Mouse (Mus musculus) midbrain, embryonic 10.5 days (tissue): ENCODE measurements around the gene Amy2a1. TPM values are rescaled to one million over a fixed set of nuclear protein-coding genes. Genes with fewer than 3 reads are reported as not detected.
"Not testable (repeated sequence)": the region's sequence is repeated elsewhere in the genome, so short reads cannot be mapped to it uniquely, and the experiment has no call there.

Experiments used
- DNase-seq: peaks from one replicate; pipeline ENCODE4 v3.0.0-alpha.2; 2017; ENCODE audit warnings: low spot score
- H3K27ac ChIP-seq: fragments of 300-500 bp; sonication (generic); replicated peaks from 2 replicates; pipeline ENCODE4 v1.5.1; 2016; ENCODE audit warnings: mild to moderate bottlenecking
- H3K27me3 ChIP-seq: fragments of 300-500 bp; sonication (generic); 2 replicates; pipeline ENCODE4 v1.6.1; 2016; ENCODE audit warnings: low read depth, mild to moderate bottlenecking; ENCODE audit not compliant: poor library complexity, severe bottlenecking
- H3K36me3 ChIP-seq: fragments of 300-500 bp; sonication (generic); 2 replicates; pipeline ENCODE4 v1.6.1; 2016; ENCODE audit warnings: mild to moderate bottlenecking, moderate library complexity
- H3K4me1 ChIP-seq: fragments of 300-500 bp; sonication (generic); 2 replicates; pipeline ENCODE4 v1.6.1; 2016
- H3K4me3 ChIP-seq: fragments of 300-500 bp; sonication (generic); 2 replicates; pipeline ENCODE4 v1.5.1; 2016; ENCODE audit warnings: mild to moderate bottlenecking, moderate library complexity
- H3K9me3 ChIP-seq: fragments of 300-500 bp; sonication (generic); replicated peaks from 2 replicates; pipeline ENCODE4 v1.6.1; 2016; ENCODE audit warnings: mild to moderate bottlenecking
- WGBS: fragments of 180-500 bp; shearing (Covaris S2); methylation state at CpG from one replicate; pipeline ENCODE4 v1.1.7; 2016; 5-methylcytosine and 5-hydroxymethylcytosine counted together
- polyA plus RNA-seq: library from polyadenylated mRNA; unstranded; fragments of >200 nt; fragmentation: Nextera tagmentation; extraction: Ambion mirVana; gene quantifications from 2 replicates; pipeline ENCODE4 v1.2.1, GENCODE M21; 2016

Amy2a1 gene
- polyA plus RNA-seq: not detected in 2 replicates

DNA sequence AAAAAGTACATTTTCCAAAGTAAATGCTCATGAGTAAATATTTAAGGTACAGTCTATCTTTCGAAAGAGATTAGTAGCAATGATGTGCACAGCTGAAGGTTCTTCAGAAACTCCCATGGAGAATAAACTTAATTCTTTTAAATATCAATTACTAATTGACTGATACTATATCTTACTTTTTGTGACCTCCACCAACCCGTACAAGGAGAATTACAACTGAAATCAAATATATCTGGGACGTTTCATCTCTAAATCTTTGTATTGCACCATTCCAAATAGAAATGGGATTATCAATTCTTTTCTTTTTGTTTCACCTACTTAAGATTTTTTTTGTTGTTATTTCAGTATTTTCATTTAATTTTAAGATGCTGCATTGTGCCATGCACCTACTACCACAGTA is at the start of gene Amy2a1:
Gene Amy2a1, minus strand, starts transcription at position 101 of the 400 bp plus-strand sequence.
- H3K27me3 ChIP-seq, H3K4me1 ChIP-seq, H3K9me3 ChIP-seq, H3K4me3 ChIP-seq, H3K27ac ChIP-seq, DNase-seq, H3K36me3 ChIP-seq: not testable (repeated sequence)
- 84% methylated on average over 3 of the region's 3 CpGs for WGBS

DNA sequence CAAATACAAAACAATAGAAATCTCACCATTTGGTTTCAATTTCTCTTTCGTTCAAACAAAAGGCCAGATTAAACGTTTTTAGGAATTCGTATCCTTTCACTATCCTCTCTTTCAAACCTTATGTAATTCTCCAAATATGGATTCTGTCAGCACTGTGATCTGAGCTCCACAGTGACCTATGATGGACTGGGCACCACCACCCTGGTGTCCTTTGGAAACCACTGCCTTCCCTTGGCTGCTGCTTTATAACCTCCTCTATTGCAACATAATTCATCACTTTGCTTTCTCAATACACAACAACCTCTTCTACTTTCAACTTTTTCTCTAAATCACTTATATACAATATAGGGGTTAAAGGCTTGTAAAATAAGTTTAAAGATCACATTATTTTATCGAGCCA is 42.4 kb upstream of the Amy2a1 start:
- Histone ChIP-seq H3K4me1 (no peaks in the 10 kb centered on the region), H3K9me3 (no peaks in the 10 kb centered on the region), H3K36me3 (no peaks in the 10 kb centered on the region), H3K27ac (no peak overlapping the region), H3K4me3 (no peak overlapping the region), H3K27me3 (no peaks in the 10 kb centered on the region)
- no peak for DNase-seq
- 86% methylated on average over 4 of the region's 4 CpGs for WGBS

- 87% methylated on average over 2 of the region's 2 CpGs for WGBS
- Histone ChIP-seq H3K27me3 (no peaks in the 10 kb centered on the region), H3K27ac (no peak overlapping the region), H3K9me3 (no peaks in the 10 kb centered on the region), H3K4me1 (no peaks in the 10 kb centered on the region), H3K36me3 (no peaks in the 10 kb centered on the region), H3K4me3 (no peak overlapping the region)
- no peak for DNase-seq
These were observed 41.9 kb upstream of the Amy2a1 start for GRCm38 (mm10) chr3:113574138-113574537.

- Histone ChIP-seq H3K9me3 (peaks cover 6% of the 10 kb centered on the region; the same call in 1 of the 2 replicates), H3K27me3 (no peaks in the 10 kb centered on the region), H3K27ac (no peak overlapping the region), H3K36me3 (no peaks in the 10 kb centered on the region), H3K4me1 (no peaks in the 10 kb centered on the region), H3K4me3 (no peak overlapping the region)
- WGBS: 88% methylated on average over 3 of the region's 3 CpGs
- no peak for DNase-seq
These were observed 39.9 kb upstream of the Amy2a1 start for GRCm38 (mm10) chr3:113572158-113572557.

DNA sequence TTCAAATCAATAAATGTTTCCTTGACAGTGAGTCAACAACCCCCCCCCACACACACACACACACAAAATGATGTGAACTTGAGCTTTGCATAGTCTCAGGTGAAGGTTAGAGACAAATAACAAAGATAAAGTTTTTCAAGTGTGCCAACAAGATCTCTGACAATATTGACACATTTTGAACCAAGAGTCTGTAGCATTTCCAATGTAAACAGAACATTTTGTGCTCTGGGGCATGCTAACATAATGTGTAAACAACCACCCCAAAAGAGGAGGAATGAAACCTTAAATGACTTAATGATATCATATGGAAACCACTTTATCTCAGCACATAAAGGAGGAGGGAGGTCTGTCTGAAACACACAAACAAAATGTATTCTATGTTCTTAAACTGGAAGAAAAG is 7.5 kb upstream of the Amy2a1 start:
- no peaks in the 10 kb centered on the region for H3K4me1 ChIP-seq
- DNase-seq: no peak

More for the DNA sequence above, 7.5 kb upstream of the Amy2a1 start:
- Histone ChIP-seq H3K27ac (no peak overlapping the region), H3K27me3 (no peaks in the 10 kb centered on the region), H3K9me3 (no peaks in the 10 kb centered on the region), H3K4me3 (no peak overlapping the region), H3K36me3 (no peaks in the 10 kb centered on the region)

Other genes with a start within 250 kb of the Amy2a1 start
- gene Amy2a4, start 241.0 kb downstream of the Amy2a1 start, polyA plus RNA-seq: 0.12 TPM in 1 of 2 replicates, not detected in the other
- 0.12 TPM in 1 of 2 replicates, not detected in the other for gene Amy2a3, start 208.4 kb downstream of the Amy2a1 start, polyA plus RNA-seq
- gene Amy2a2, start 175.8 kb downstream of the Amy2a1 start, polyA plus RNA-seq: 0.12 TPM in 1 of 2 replicates, not detected in the other
- 0.16 and 1.8 TPM in 2 replicates for gene Amy1, start 74.3 kb upstream of the Amy2a1 start, polyA plus RNA-seq
- gene Rnpc3, start 97.7 kb upstream of the Amy2a1 start, polyA plus RNA-seq: 34.1 and 40.6 TPM in 2 replicates